Mouse (Mus musculus) stomach, postnatal 0 days (tissue): ENCODE results near the gene Rfc1.

ENCODE experiments used
- CTCF ChIP-seq: IDR thresholded peaks from 2 replicates; pipeline ENCODE4 v1.5.1; 2016; ENCODE audit warnings: antibody characterized with exemption, low read depth, mild to moderate bottlenecking, moderate library complexity
- EP300 ChIP-seq: optimal IDR thresholded peaks from 2 replicates; pipeline ENCODE3; 2016; ENCODE audit warnings: antibody characterized with exemption

GRCm38 (mm10) chr5:65348168-65348567, 12.7 kb upstream of the Rfc1 start, which contains the start of gene Klb:
- no peak for TF ChIP-seq CTCF
- no peak for TF ChIP-seq EP300
